Mouse (Mus musculus): ENCODE measurements around the gene Smyd3. TPM values are rescaled to one million over a fixed set of nuclear protein-coding genes. Genes with fewer than 3 reads are reported as not detected.
"Not testable (repeated sequence)": the region's sequence is repeated elsewhere in the genome, so short reads cannot be mapped to it uniquely, and the experiment has no call there.

Smyd3 gene
- polyA plus RNA-seq, 1 experiment from 2014 or later: 13.1 TPM

GRCm38 (mm10) chr1:179313618-179314017 is 204.2 kb downstream of the Smyd3 start:
- no peak overlapping the region for H3K4me3 ChIP-seq (ENCODE audit: low read depth, low read length)
- no peak overlapping the region for H3K27ac ChIP-seq (ENCODE audit: low read depth, low read length)
- H3K9me3 ChIP-seq (ENCODE audit: control insufficient read depth, low read length): no peaks in the 10 kb centered on the region
- no peaks in the 10 kb centered on the region for H3K4me1 ChIP-seq (ENCODE audit: control insufficient read depth, insufficient read depth, low read length)
- no peaks in the 10 kb centered on the region for H3K36me3 ChIP-seq (ENCODE audit: control insufficient read depth, insufficient read depth, low read length)
- no peak for DNase-seq (ENCODE audit: low spot score, missing footprints)
- no peaks in the 10 kb centered on the region for H3K27me3 ChIP-seq (ENCODE audit: control insufficient read depth, insufficient read depth, low read length)
- H3K9ac ChIP-seq (ENCODE audit: low read length): no peak overlapping the region
- WGBS: 86% methylated on average over 5 of the region's 5 CpGs
- H3K4me2 ChIP-seq: no peak overlapping the region
- ATAC-seq (ENCODE audit: low FRiP score): no peak

- no peak for DNase-seq (ENCODE audit: low spot score, missing footprints)
- no peaks in the 10 kb centered on the region for H3K36me3 ChIP-seq (ENCODE audit: control insufficient read depth, insufficient read depth, low read length)
- H3K9ac ChIP-seq (ENCODE audit: low read length): no peak overlapping the region
- H3K27ac ChIP-seq (ENCODE audit: low read depth, low read length): no peak overlapping the region
- H3K9me3 ChIP-seq (ENCODE audit: control insufficient read depth, low read length): no peaks in the 10 kb centered on the region
- no peak overlapping the region for H3K4me3 ChIP-seq (ENCODE audit: low read depth, low read length)
- no peaks in the 10 kb centered on the region for H3K27me3 ChIP-seq (ENCODE audit: control insufficient read depth, insufficient read depth, low read length)
- 84% methylated on average over 5 of the region's 5 CpGs for WGBS
- no peak for ATAC-seq (ENCODE audit: low FRiP score)
- no peaks in the 10 kb centered on the region for H3K4me1 ChIP-seq (ENCODE audit: control insufficient read depth, insufficient read depth, low read length)
- H3K4me2 ChIP-seq: no peak overlapping the region
Measured at GRCm38 (mm10) chr1:179309487-179309886, 208.4 kb downstream of the Smyd3 start.

GRCm38 (mm10) chr1:179302446-179303230 is 215.2 kb downstream of the Smyd3 start:
- no peaks in the 10 kb centered on the region for H3K9me3 ChIP-seq (ENCODE audit: control insufficient read depth, low read length)
- H3K4me3 ChIP-seq (ENCODE audit: low read depth, low read length): no peak overlapping the region
- ATAC-seq (ENCODE audit: low FRiP score): no peak
- 87% methylated on average over 13 of the region's 13 CpGs for WGBS
- H3K27me3 ChIP-seq (ENCODE audit: control insufficient read depth, insufficient read depth, low read length): no peaks in the 10 kb centered on the region
- H3K4me1 ChIP-seq (ENCODE audit: control insufficient read depth, insufficient read depth, low read length): no peaks in the 10 kb centered on the region
- no peaks in the 10 kb centered on the region for H3K36me3 ChIP-seq (ENCODE audit: control insufficient read depth, insufficient read depth, low read length)
- H3K4me2 ChIP-seq: no peak overlapping the region
- no peak for DNase-seq (ENCODE audit: low spot score, missing footprints)
- H3K27ac ChIP-seq (ENCODE audit: low read depth, low read length): no peak overlapping the region
- no peak overlapping the region for H3K9ac ChIP-seq (ENCODE audit: low read length)

- ATAC-seq (ENCODE audit: low FRiP score): no peak
- no peak for DNase-seq (ENCODE audit: low spot score, missing footprints)
- no peaks in the 10 kb centered on the region for H3K36me3 ChIP-seq (ENCODE audit: control insufficient read depth, insufficient read depth, low read length)
- H3K27me3 ChIP-seq (ENCODE audit: control insufficient read depth, insufficient read depth, low read length): no peaks in the 10 kb centered on the region
- WGBS: 83% methylated on average over 6 of the region's 6 CpGs
- no peak overlapping the region for H3K4me3 ChIP-seq (ENCODE audit: low read depth, low read length)
- H3K27ac ChIP-seq (ENCODE audit: low read depth, low read length): no peak overlapping the region
- H3K4me1 ChIP-seq (ENCODE audit: control insufficient read depth, insufficient read depth, low read length): no peaks in the 10 kb centered on the region
- no peak overlapping the region for H3K9ac ChIP-seq (ENCODE audit: low read length)
- no peaks in the 10 kb centered on the region for H3K9me3 ChIP-seq (ENCODE audit: control insufficient read depth, low read length)
- H3K4me2 ChIP-seq: no peak overlapping the region
Measured at GRCm38 (mm10) chr1:179295626-179296025, 222.2 kb downstream of the Smyd3 start.

GRCm38 (mm10) chr1:179293772-179294353 is 224.0 kb downstream of the Smyd3 start:
- DNase-seq (ENCODE audit: low spot score, missing footprints) (no peak), ATAC-seq (ENCODE audit: low FRiP score) (no peak)
- no peaks in the 10 kb centered on the region for H3K27me3 ChIP-seq (ENCODE audit: control insufficient read depth, insufficient read depth, low read length)
- H3K27ac ChIP-seq (ENCODE audit: low read depth, low read length): no peak overlapping the region
- no peak overlapping the region for H3K4me2 ChIP-seq
- no peaks in the 10 kb centered on the region for H3K4me1 ChIP-seq (ENCODE audit: control insufficient read depth, insufficient read depth, low read length)
- H3K36me3 ChIP-seq (ENCODE audit: control insufficient read depth, insufficient read depth, low read length): no peaks in the 10 kb centered on the region
- 90% methylated on average over 8 of the region's 8 CpGs for WGBS
- H3K9me3 ChIP-seq (ENCODE audit: control insufficient read depth, low read length): no peaks in the 10 kb centered on the region
- H3K4me3 ChIP-seq (ENCODE audit: low read depth, low read length): no peak overlapping the region
- no peak overlapping the region for H3K9ac ChIP-seq (ENCODE audit: low read length)

GRCm38 (mm10) chr1:179290181-179290580 is 227.7 kb downstream of the Smyd3 start:
- not testable (repeated sequence) for H3K4me2 ChIP-seq; H3K36me3 ChIP-seq (ENCODE audit: control insufficient read depth, insufficient read depth, low read length); H3K27ac ChIP-seq (ENCODE audit: low read depth, low read length); ATAC-seq (ENCODE audit: low FRiP score); H3K4me3 ChIP-seq (ENCODE audit: low read depth, low read length); H3K9me3 ChIP-seq (ENCODE audit: control insufficient read depth, low read length); H3K27me3 ChIP-seq (ENCODE audit: control insufficient read depth, insufficient read depth, low read length); H3K4me1 ChIP-seq (ENCODE audit: control insufficient read depth, insufficient read depth, low read length); DNase-seq (ENCODE audit: low spot score, missing footprints); H3K9ac ChIP-seq (ENCODE audit: low read length)
- 96% methylated on average over 6 of the region's 6 CpGs for WGBS

- no peaks in the 10 kb centered on the region for H3K27me3 ChIP-seq (ENCODE audit: control insufficient read depth, insufficient read depth, low read length)
- H3K9ac ChIP-seq (ENCODE audit: low read length): no peak overlapping the region
- 93% methylated on average over 3 of the region's 3 CpGs for WGBS
- no peaks in the 10 kb centered on the region for H3K9me3 ChIP-seq (ENCODE audit: control insufficient read depth, low read length)
- H3K4me2 ChIP-seq: no peak overlapping the region
- no peaks in the 10 kb centered on the region for H3K4me1 ChIP-seq (ENCODE audit: control insufficient read depth, insufficient read depth, low read length)
- DNase-seq (ENCODE audit: low spot score, missing footprints) (no peak), ATAC-seq (ENCODE audit: low FRiP score) (no peak)
- H3K27ac ChIP-seq (ENCODE audit: low read depth, low read length): no peak overlapping the region
- H3K4me3 ChIP-seq (ENCODE audit: low read depth, low read length): no peak overlapping the region
- no peaks in the 10 kb centered on the region for H3K36me3 ChIP-seq (ENCODE audit: control insufficient read depth, insufficient read depth, low read length)
Measured at GRCm38 (mm10) chr1:179289744-179290143, 228.1 kb downstream of the Smyd3 start.

GRCm38 (mm10) chr1:179286748-179287147 is 231.1 kb downstream of the Smyd3 start:
- no peak overlapping the region for H3K4me2 ChIP-seq
- H3K27me3 ChIP-seq (ENCODE audit: control insufficient read depth, insufficient read depth, low read length): no peaks in the 10 kb centered on the region
- no peaks in the 10 kb centered on the region for H3K9me3 ChIP-seq (ENCODE audit: control insufficient read depth, low read length)
- H3K9ac ChIP-seq (ENCODE audit: low read length): no peak overlapping the region
- no peak overlapping the region for H3K4me3 ChIP-seq (ENCODE audit: low read depth, low read length)
- no peak for ATAC-seq (ENCODE audit: low FRiP score)
- 81% methylated on average over 6 of the region's 6 CpGs for WGBS
- H3K36me3 ChIP-seq (ENCODE audit: control insufficient read depth, insufficient read depth, low read length): no peaks in the 10 kb centered on the region
- H3K4me1 ChIP-seq (ENCODE audit: control insufficient read depth, insufficient read depth, low read length): no peaks in the 10 kb centered on the region
- no peak for DNase-seq (ENCODE audit: low spot score, missing footprints)
- H3K27ac ChIP-seq (ENCODE audit: low read depth, low read length): no peak overlapping the region

GRCm38 (mm10) chr1:179282821-179283220 is 235.0 kb downstream of the Smyd3 start:
- H3K4me1 ChIP-seq (ENCODE audit: control insufficient read depth, insufficient read depth, low read length): no peaks in the 10 kb centered on the region
- H3K27me3 ChIP-seq (ENCODE audit: control insufficient read depth, insufficient read depth, low read length): no peaks in the 10 kb centered on the region
- H3K27ac ChIP-seq (ENCODE audit: low read depth, low read length): no peak overlapping the region
- no peak overlapping the region for H3K4me2 ChIP-seq
- ATAC-seq (ENCODE audit: low FRiP score) (no peak), DNase-seq (ENCODE audit: low spot score, missing footprints) (no peak)
- no peaks in the 10 kb centered on the region for H3K9me3 ChIP-seq (ENCODE audit: control insufficient read depth, low read length)
- WGBS: 92% methylated on average over 5 of the region's 5 CpGs
- no peak overlapping the region for H3K4me3 ChIP-seq (ENCODE audit: low read depth, low read length)
- no peak overlapping the region for H3K9ac ChIP-seq (ENCODE audit: low read length)
- H3K36me3 ChIP-seq (ENCODE audit: control insufficient read depth, insufficient read depth, low read length): no peaks in the 10 kb centered on the region
